Mouse (Mus musculus) lung, embryonic 14.5 days (tissue): ENCODE results near the gene Phf23. TPM values are rescaled to one million over a fixed set of nuclear protein-coding genes. Genes with fewer than 3 reads are reported as not detected.

Experiments
- ATAC-seq: fragments of 200-750 bp; cut with Nextera tagmentation; 2 replicates; pipeline ENCODE4 v1.8.0; 2017; ENCODE audit warnings: mild to moderate bottlenecking, moderate TSS enrichment, moderate library complexity; ENCODE audit not compliant: insufficient read depth
- DNase-seq: peaks from one replicate; pipeline ENCODE4 v3.0.0-alpha.2; 2015
- H3K27ac ChIP-seq: fragments of 300-500 bp; sonication (generic); 2 replicates; pipeline ENCODE4 v1.5.1; 2014; ENCODE audit warnings: low read depth, mild to moderate bottlenecking, moderate library complexity
- H3K27me3 ChIP-seq: fragments of 300-500 bp; sonication (generic); 2 replicates; pipeline ENCODE4 v1.6.1; 2014; ENCODE audit warnings: low read length, control low read depth; ENCODE audit not compliant: insufficient read depth
- H3K36me3 ChIP-seq: fragments of 300-500 bp; sonication (generic); 2 replicates; pipeline ENCODE4 v1.6.1; 2014; ENCODE audit warnings: control low read depth; ENCODE audit not compliant: insufficient read depth
- H3K4me1 ChIP-seq: fragments of 300-500 bp; sonication (generic); 2 replicates; pipeline ENCODE4 v1.6.1; 2014; ENCODE audit warnings: antibody characterized with exemption, control low read depth; ENCODE audit not compliant: insufficient read depth
- H3K4me2 ChIP-seq: fragments of 300-500 bp; sonication (generic); 2 replicates; pipeline ENCODE4 v1.6.1; 2014; ENCODE audit warnings: mild to moderate bottlenecking
- H3K4me3 ChIP-seq: fragments of 300-500 bp; sonication (generic); 2 replicates; pipeline ENCODE4 v1.5.1; 2014; ENCODE audit warnings: low read depth, low read length
- H3K9ac ChIP-seq: fragments of 300-500 bp; sonication (generic); 2 replicates; pipeline ENCODE4 v1.6.1; 2014
- H3K9me3 ChIP-seq: fragments of 300-500 bp; sonication (generic); 2 replicates; pipeline ENCODE4 v1.6.1; 2016; ENCODE audit warnings: low read depth, low read length, control low read depth
- CTCF ChIP-seq: IDR thresholded peaks from 2 replicates; pipeline ENCODE4 v1.5.1; 2016; ENCODE audit warnings: antibody characterized with exemption, low read depth
- WGBS: fragments of 180-500 bp; shearing (Covaris S2); extraction: QIAGEN DNeasy Blood & Tissue Kit; methylation state at CpG from one replicate; pipeline ENCODE4 v1.1.7; 2014; 5-methylcytosine and 5-hydroxymethylcytosine counted together
- polyA plus RNA-seq: library from polyadenylated mRNA; unstranded; fragments of >200 nt; fragmentation: Nextera tagmentation; extraction: Ambion mirVana; gene quantifications from 2 replicates; pipeline ENCODE4 v1.2.1, GENCODE M21; 2014

The Phf23 gene
- polyA plus RNA-seq, 1 experiment from 2014 or later = 41.1 TPM

DNA sequence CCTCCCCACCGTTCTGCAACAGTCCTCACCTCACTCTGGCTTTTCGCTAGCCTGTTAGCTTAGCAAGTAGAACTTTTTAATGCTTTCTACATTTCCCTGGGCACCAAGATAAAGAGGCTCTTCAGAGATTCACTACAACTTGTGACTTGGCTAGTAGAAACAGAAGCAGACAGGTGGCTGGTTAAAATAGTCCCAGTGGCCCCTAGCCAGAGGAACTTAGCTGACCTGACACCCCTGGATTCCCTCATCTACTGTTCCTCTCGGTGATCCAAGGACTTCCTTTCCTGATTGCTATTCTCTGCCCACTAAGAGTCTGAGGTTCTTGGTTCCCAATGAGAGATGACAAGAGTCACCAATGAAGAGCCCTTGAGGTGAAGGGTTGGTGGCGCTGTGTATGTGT is 12.2 kb upstream of the Phf23 start:
- Histone ChIP-seq H3K9ac (peak overlapping the region; percentile 98), H3K4me2 (peak overlapping the region; percentile 67), H3K9me3 (no peaks in the 10 kb centered on the region), H3K27me3 (no peaks in the 10 kb centered on the region), H3K36me3 (peaks cover 49% of the 10 kb centered on the region), H3K4me1 (peaks cover 11% of the 10 kb centered on the region; the same call in 1 of the 2 replicates), H3K4me3 (0 out of 2 replicates have a peak overlapping the region, but pooled peaks have one; percentile 100), H3K27ac (no peak overlapping the region)
- TF ChIP-seq CTCF = no peak
- 73% methylated on average over 4 of the region's 4 CpGs for WGBS
- ATAC-seq = no peak
- no peak for DNase-seq

DNA sequence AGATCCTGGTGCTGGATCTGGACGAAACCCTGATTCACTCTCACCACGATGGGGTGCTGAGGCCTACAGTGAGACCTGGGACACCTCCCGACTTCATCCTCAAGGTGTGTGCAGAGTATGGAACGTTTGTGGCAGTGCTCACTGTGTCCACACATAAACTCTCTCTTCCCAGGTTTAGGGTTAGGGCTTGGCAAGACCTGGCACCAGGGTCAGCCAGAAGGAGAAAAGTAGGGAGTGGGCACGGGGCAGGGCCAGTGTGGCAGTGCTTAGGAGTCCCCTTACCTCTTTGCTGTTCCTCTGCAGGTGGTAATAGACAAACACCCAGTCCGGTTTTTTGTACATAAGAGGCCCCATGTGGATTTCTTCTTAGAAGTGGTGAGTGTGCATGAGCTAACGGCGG is 11.1 kb upstream of the Phf23 start:
- no peak overlapping the region for H3K4me3 ChIP-seq

DNA sequence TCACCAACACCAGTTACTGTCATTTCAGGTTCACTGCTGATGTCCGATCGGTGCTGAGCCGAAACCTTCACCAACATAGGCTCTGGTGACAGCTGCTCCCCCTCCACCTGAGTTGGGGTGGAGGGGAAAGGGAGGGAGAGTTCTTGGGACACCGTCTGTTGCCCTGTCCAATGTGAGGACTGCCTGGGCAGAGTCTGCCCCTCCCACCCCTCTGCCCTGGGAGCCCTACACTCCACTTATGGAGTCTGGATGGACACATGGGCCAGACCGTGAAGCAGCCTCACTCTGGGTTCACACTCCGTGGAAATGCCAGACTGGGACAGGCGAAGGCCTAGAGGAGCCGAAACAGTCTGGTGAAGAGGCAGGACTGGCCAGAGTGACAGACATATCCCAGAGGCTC is 5.6 kb upstream of the Phf23 start:
- no peak for TF ChIP-seq CTCF
- 83% methylated on average over 8 of the region's 8 CpGs for WGBS
- Histone ChIP-seq H3K27ac (peak overlapping the region; percentile 90), H3K4me3 (no peak overlapping the region), H3K27me3 (no peaks in the 10 kb centered on the region), H3K9me3 (no peaks in the 10 kb centered on the region), H3K36me3 (peaks cover 68% of the 10 kb centered on the region), H3K4me2 (no peak overlapping the region), H3K4me1 (peaks cover 8% of the 10 kb centered on the region; the same call in 1 of the 2 replicates), H3K9ac (no peak overlapping the region)
- no peak for DNase-seq
- ATAC-seq = no peak

More for the DNA sequence above, 11.1 kb upstream of the Phf23 start:
- Histone ChIP-seq H3K4me2 (no peak overlapping the region), H3K36me3 (peaks cover 56% of the 10 kb centered on the region), H3K9me3 (no peaks in the 10 kb centered on the region), H3K9ac (no peak overlapping the region), H3K27ac (no peak overlapping the region), H3K4me1 (peaks cover 11% of the 10 kb centered on the region; the same call in 1 of the 2 replicates), H3K27me3 (no peaks in the 10 kb centered on the region)
- no peak for DNase-seq
- no peak for TF ChIP-seq CTCF
- 90% methylated on average over 8 of the region's 8 CpGs for WGBS
- ATAC-seq = no peak

DNA sequence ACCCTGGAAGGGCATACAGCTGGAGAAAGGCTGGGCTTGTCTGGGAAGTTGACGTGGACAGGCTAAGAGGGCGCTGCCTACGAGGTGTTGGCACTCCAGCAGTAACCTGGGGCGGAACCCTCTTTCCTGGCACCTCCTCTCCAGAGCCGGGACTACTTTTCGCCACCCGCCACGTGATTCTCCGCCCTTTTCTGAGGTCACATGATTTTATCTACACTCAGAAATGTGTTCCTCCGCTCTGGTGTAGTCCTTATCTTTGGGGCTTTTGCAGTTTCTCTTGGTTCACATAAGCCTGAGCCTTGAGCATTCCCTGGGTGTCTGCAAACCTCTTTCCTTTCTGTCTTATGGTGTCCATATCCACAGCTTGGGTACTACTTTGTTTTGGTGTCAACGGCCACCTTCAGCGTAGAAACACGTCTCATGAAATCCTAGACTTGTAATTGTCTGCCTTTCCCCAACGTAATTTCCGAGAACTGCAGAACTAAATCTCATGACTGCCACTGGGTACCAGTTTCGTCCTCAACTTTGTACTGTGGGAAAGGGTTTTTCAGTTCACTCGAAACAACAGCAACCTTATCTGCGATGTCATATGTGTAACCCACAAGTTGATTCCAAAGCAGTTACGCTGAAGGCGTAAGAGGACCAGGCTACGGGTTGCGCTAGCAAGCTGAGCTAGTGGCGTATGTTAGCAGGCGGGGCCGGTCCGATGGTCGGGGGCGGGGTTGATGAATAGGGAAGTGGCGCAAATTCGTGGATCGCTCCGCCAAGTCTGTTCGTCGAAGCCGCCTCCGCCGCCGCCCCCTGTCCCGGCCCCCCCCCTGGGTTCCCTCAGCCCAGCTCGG is 4.5 kb upstream of the Phf23 start, which contains the start of gene Gabarap:
TSS of gene Gabarap (plus strand) at position 294 of the 842 bp plus-strand sequence.
- TF ChIP-seq CTCF = no peak
- ATAC-seq = peak; percentile 68
- Histone ChIP-seq H3K4me3 (peak within 1 kb of the TSS; percentile 77), H3K27me3 (no peaks in the 10 kb centered on the region), H3K4me1 (peaks cover 8% of the 10 kb centered on the region; the same call in 1 of the 2 replicates), H3K9me3 (no peaks in the 10 kb centered on the region), H3K9ac (peak within 1 kb of the TSS; percentile 92), H3K4me2 (peak within 1 kb of the TSS; percentile 91), H3K36me3 (peaks cover 58% of the 10 kb centered on the region), H3K27ac (peak within 1 kb of the TSS; percentile 90)
- under 1% methylated on average over 40 of the region's 40 CpGs for WGBS
- peak; percentile 97 for DNase-seq

DNA sequence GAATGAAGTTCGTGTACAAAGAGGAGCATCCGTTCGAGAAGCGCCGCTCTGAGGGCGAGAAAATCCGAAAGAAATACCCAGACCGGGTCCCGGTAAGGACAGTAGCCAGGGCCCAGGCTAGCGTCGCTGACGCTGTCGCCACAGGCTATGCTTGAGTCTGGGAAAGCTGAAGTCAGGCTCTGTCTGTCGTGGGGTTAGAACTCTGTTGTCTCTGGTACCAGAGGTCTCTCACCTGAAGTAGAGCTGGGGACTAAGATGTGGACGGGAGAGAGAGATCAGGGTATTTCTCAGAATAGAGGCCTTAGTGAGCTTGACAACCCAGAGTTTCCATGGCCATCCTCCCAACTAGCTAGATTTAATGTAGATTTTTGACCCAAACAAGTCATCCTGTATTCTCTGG is 3.9 kb upstream of the Phf23 start:
- Histone ChIP-seq H3K4me1 (peaks cover 8% of the 10 kb centered on the region; the same call in 1 of the 2 replicates), H3K4me2 (peak overlapping the region; percentile 91), H3K9ac (peak overlapping the region; percentile 92), H3K27ac (peak overlapping the region; percentile 90), H3K4me3 (peak overlapping the region; percentile 77), H3K27me3 (no peaks in the 10 kb centered on the region), H3K36me3 (peaks cover 52% of the 10 kb centered on the region), H3K9me3 (no peaks in the 10 kb centered on the region)
- DNase-seq (no peak), ATAC-seq (0 out of 2 replicates have a peak, but pooled peaks have one; percentile 2)
- TF ChIP-seq CTCF = no peak
- under 1% methylated on average over 15 of the region's 15 CpGs for WGBS

DNA sequence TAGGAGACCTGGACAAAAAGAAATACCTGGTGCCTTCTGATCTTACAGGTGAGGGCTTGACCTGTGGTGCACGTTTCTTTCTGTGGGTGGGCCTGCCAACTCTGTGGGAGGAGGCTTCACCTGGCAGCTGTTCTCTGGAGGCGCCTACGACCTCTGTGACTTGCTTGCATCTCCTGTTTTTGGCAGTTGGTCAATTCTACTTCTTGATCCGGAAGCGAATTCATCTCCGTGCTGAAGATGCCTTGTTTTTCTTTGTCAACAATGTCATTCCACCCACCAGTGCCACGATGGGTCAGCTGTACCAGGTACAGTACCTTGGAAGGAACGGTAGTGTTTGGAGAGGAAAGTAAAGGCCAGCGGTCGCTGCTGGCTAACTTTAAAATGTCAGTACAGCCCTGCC is 3.2 kb upstream of the Phf23 start:
- H3K27ac ChIP-seq = no peak overlapping the region
- WGBS = 79% methylated on average over 10 of the region's 10 CpGs

DNA sequence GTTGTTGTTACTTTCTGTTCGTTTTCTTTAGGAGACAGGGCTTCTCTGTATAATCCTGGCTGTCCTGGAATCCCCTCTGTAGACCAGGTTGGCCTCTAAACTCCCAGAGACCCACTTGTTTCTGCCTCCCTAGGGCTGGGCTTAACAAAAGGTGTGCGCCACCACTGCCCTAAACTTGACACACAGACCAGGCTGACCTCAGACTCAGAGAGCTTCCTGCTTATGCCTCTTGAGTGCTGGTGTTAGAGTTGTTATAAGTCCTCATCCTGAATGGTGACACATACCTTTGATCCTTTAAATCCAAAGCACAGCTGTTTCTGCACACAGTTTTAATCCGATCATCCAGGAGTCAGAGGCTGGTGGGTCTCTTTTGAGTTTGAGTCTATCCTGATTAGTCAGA is 2.6 kb upstream of the Phf23 start:
- Histone ChIP-seq H3K9me3 (no peaks in the 10 kb centered on the region), H3K9ac (no peak overlapping the region), H3K27ac (no peak overlapping the region), H3K4me2 (peak overlapping the region; percentile 91), H3K4me1 (peaks cover 12% of the 10 kb centered on the region), H3K36me3 (peaks cover 44% of the 10 kb centered on the region), H3K27me3 (no peaks in the 10 kb centered on the region), H3K4me3 (peak overlapping the region; percentile 77; the same call in 1 of the 2 replicates)
- ATAC-seq (no peak), DNase-seq (no peak)
- no peak for TF ChIP-seq CTCF
- 77% methylated on average over 3 of the region's 3 CpGs for WGBS

More for the DNA sequence above, 3.2 kb upstream of the Phf23 start:
- no peak for DNase-seq
- H3K4me1 ChIP-seq = peaks cover 8% of the 10 kb centered on the region
- peaks cover 45% of the 10 kb centered on the region for H3K36me3 ChIP-seq
- peak overlapping the region; percentile 92 for H3K9ac ChIP-seq
- no peaks in the 10 kb centered on the region for H3K27me3 ChIP-seq
- peak overlapping the region; percentile 91 for H3K4me2 ChIP-seq
- H3K9me3 ChIP-seq = no peaks in the 10 kb centered on the region
- H3K4me3 ChIP-seq = peak overlapping the region; percentile 77
- ATAC-seq = no peak
- TF ChIP-seq CTCF = no peak
